Mouse (Mus musculus): Measurements from ENCODE around the gene Stk36. TPM values are rescaled to one million over a fixed set of nuclear protein-coding genes. Genes with fewer than 3 reads are reported as not detected.

Gene Stk36
- total RNA-seq, 2 experiments from 2014 or later, result 1.00 to 1.6 TPM

DNA sequence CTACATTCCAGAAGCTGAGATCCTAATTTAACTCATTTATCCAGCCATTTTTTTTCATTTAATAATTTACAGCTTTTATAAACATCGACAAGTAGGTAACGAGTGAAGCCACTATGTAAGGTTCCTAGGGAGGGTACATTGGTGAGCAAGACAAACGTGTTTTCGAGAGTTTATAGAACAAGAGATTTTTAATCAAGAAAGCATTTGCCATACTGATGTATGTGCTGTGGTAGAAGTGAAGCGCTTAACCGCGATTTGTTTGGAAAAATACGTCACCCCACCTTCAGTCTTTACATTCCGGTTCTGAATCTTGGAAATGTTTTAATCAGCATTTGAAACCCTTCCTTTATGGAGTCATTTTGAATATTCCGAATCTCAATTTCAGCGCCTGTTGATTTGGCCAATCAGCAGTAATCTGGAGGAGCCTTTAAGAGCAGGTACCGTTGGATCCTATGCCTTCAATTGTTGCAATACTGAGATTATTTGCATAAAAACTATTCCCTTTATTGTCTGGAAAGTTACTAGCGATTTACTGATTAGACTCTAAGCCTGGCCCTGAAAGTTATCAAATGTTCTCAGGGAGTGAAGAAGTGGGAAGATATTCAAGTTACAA, 61.1 kb downstream of the Stk36 start:
- intact Hi-C loops (cut with DNase I), result no loop called here
- DNase-seq, result no peak

GRCm38 (mm10) chr1:74665153-74665552, 63.9 kb downstream of the Stk36 start:
- DNase-seq, result peak in 1 of 2 experiments; percentile 18
- intact Hi-C loops (cut with DNase I), result no loop called here

DNA sequence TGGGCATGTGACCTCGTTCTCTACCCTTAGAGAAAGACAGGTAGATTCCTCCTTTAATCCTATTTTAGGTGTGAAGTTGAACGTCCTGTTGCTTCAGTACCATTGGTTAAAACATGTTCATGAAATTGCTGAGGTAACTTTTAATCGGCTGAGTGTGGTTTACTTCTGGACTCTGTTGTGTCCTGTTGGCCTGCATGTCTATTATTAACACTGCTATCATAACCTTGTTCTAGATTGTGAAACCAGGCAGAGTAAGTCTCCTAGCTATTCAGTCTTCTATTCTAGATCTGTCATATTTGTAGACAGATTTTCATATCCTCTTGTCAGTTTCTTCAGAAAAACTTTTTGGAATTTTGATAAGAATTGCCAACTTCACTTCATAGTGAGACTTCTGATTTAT, 67.1 kb downstream of the Stk36 start:
- no peak for DNase-seq
- intact Hi-C loops (cut with DNase I), result no loop called here

DNA sequence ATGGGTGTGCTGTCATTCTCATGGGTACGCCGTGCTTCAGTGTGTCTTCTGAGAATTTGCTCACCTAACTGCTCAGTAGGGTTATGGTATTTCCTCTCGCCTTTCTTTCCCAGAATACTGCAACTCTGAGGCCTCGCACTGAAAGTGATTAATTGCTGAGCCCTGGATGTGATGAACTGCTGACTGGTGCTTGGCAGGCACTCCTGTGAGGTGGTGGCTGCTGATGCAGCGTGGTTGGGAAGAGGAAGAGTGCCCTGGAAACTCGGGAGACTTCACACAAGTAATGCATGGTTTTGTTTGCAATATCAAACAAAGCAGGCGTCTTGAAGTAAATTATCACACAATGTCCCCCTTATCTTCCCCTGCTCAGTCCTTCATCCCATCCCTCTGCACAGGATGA, 71.5 kb downstream of the Stk36 start:
- peak in 1 of 2 experiments; percentile 16 for DNase-seq
- intact Hi-C loops (cut with DNase I), result no loop called here

GRCm38 (mm10) chr1:74676863-74677262, 75.6 kb downstream of the Stk36 start:
- intact Hi-C loops (cut with DNase I), result no loop called here
- DNase-seq, result no peak

DNA sequence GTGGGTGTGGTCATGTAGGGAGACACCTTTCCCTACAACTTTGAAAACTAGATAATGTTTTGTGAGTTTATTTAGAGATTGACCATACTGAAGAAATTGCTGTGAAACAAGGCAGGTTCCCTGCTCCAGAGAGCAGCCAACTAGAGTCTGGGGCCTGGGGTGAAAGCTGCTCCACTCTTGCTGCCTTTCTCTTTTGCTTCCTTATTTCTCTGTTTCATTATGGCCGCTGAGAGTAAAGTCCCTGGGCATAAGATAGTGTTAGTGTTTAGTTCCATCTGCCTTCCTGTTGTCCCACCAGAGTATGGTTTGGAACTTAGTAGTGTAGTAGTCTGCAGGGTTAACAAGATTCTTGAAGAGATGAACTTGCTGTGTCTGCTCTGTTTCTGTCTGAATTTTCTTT, 76.6 kb downstream of the Stk36 start:
- intact Hi-C loops (cut with DNase I), result no loop called here
- no peak for DNase-seq

Small RNAs within 50 kb of the gene (microRNA-seq; reads per million reads assigned to microRNA genes)
- 0 reads per million in 2 experiments for gene Gm25035

Other genes starting within 250 kb of the Stk36 start
- gene Catip, start 239.3 kb upstream of the Stk36 start, total RNA-seq (2021), result under 1 TPM; 0.12 to 0.67 TPM
- 1 to 10 TPM; 2.7 to 4.1 TPM for gene Slc11a1, start 226.2 kb upstream of the Stk36 start, total RNA-seq (2021)
- gene Ctdsp1, start 209.9 kb upstream of the Stk36 start, total RNA-seq (2021), result 100 to 1,000 TPM; 106 to 118 TPM
- under 1 TPM; 0.65 to 0.83 TPM for gene Vil1, start 192.1 kb upstream of the Stk36 start, total RNA-seq (2021)
- gene Cnot9, start 95.4 kb upstream of the Stk36 start, total RNA-seq (2021), result 10 to 100 TPM; 16.0 to 17.2 TPM
- gene Plcd4, start 58.6 kb upstream of the Stk36 start, total RNA-seq (2021), result not detected
- 10 to 100 TPM; 10.8 to 12.4 TPM for gene Usp37, start 57.2 kb upstream of the Stk36 start, total RNA-seq (2021)
- 10 to 100 TPM; 12.1 to 14.2 TPM for gene Zfp142, start 13.2 kb upstream of the Stk36 start, total RNA-seq (2021)
- gene Bcs1l, start 13.2 kb upstream of the Stk36 start, total RNA-seq (2021), result 10 to 100 TPM; 25.3 to 27.0 TPM
- 10 to 100 TPM; 16.5 to 21.5 TPM for gene Rnf25, start within 50 bp of the Stk36 start, total RNA-seq (2021)
- gene Ttll4, start 60.3 kb downstream of the Stk36 start, total RNA-seq (2021), result 10 to 100 TPM; 13.8 to 14.7 TPM
- 10 to 100 TPM; 10.4 to 17.1 TPM for gene Cyp27a1, start 112.1 kb downstream of the Stk36 start, total RNA-seq (2021)
- gene Prkag3, start 147.8 kb downstream of the Stk36 start, total RNA-seq (2021), result 1 to 10 TPM; 1.2 TPM
- gene Wnt6, start 170.4 kb downstream of the Stk36 start, total RNA-seq (2021), result under 1 TPM; 0.17 to 0.67 TPM
- not detected for gene Wnt10a, start 190.1 kb downstream of the Stk36 start, total RNA-seq (2021)